Mouse (Mus musculus): ENCODE results near the gene Scn4b. TPM values are rescaled to one million over a fixed set of nuclear protein-coding genes. Genes with fewer than 3 reads are reported as not detected.

Gene Scn4b
- polyA plus RNA-seq, 1 experiment from 2014 or later = 0.27 TPM

DNA sequence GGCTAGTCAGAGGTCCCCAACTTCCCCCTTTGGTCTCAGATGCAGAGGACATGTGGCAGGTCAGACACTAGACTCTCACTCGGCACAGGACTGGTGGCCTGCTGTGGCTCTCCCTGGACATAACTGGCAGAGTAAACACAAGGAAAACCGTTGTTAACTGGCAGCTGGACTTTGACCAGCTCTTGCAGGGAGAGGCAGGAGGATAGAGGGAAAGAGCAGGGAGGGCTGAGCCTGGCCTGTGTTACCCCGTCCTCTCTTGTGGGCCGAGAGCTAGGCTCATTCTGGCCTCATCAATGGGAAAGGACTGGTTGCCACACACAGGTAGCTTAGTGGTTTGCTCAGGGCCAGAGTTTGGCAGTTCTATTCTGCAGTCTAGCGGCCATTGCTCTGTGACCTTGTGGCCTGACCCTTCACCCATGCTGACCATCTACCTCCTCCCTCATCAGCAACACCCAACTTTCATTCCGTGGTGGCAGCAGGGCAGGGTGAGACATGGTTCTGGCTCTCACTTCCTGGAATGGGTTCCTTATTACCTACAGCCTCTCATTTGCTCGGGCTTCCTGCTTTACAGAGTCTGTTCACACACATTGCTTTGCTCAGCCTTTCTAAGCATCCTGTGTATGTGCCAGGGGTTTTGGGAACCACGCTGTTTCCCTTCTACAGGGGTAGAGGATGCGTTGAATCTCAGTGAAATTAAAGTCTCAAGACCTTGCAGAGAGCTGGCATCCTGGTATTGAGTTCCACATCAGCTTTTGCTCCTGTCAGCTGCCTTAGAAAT, 64.0 kb downstream of the Scn4b start:
- no peak overlapping the region for H3K27ac ChIP-seq
- no peaks in the 10 kb centered on the region for H3K36me3 ChIP-seq
- H3K4me2 ChIP-seq (replicated peaks) = no peak overlapping the region
- H3K27me3 ChIP-seq (replicated peaks) = no peaks in the 10 kb centered on the region
- no peaks in the 10 kb centered on the region for H3K9me3 ChIP-seq
- H3K4me1 ChIP-seq = no peaks in the 10 kb centered on the region
- WGBS = 80% methylated on average over 9 of the region's 9 CpGs
- no peak overlapping the region for H3K4me3 ChIP-seq
- no peak overlapping the region for H3K9ac ChIP-seq
- ATAC-seq (ENCODE audit: low FRiP score, low read depth) = no peak

Other genes with a start within 250 kb of the Scn4b start
- gene Atp5l, start 217.7 kb upstream of the Scn4b start, polyA plus RNA-seq (2016; fragmentation: Nextera tagmentation; extraction: Ambion mirVana) = 602 and 611 TPM in 2 replicates
- 34.0 and 34.3 TPM in 2 replicates for gene Ube4a, start 172.8 kb upstream of the Scn4b start, polyA plus RNA-seq (2016; fragmentation: Nextera tagmentation; extraction: Ambion mirVana)
- gene Cd3g, start 158.0 kb upstream of the Scn4b start, polyA plus RNA-seq (2016; fragmentation: Nextera tagmentation; extraction: Ambion mirVana) = 0.25 TPM in 1 of 2 replicates, not detected in the other
- gene Cd3d, start 156.6 kb upstream of the Scn4b start, polyA plus RNA-seq (2016; fragmentation: Nextera tagmentation; extraction: Ambion mirVana) = not detected in 2 replicates
- gene Cd3e, start 128.8 kb upstream of the Scn4b start, polyA plus RNA-seq (2016; fragmentation: Nextera tagmentation; extraction: Ambion mirVana) = not detected in 2 replicates
- gene Mpzl2, start 98.6 kb upstream of the Scn4b start, polyA plus RNA-seq (2016; fragmentation: Nextera tagmentation; extraction: Ambion mirVana) = 1.6 and 1.8 TPM in 2 replicates
- 1.9 and 2.2 TPM in 2 replicates for gene Mpzl3, start 83.2 kb upstream of the Scn4b start, polyA plus RNA-seq (2016; fragmentation: Nextera tagmentation; extraction: Ambion mirVana)
- 0.10 and 0.49 TPM in 2 replicates for gene Jaml, start 59.2 kb upstream of the Scn4b start, polyA plus RNA-seq (2016; fragmentation: Nextera tagmentation; extraction: Ambion mirVana)
- 4.2 and 4.8 TPM in 2 replicates for gene Scn2b, start 20.6 kb upstream of the Scn4b start, polyA plus RNA-seq (2016; fragmentation: Nextera tagmentation; extraction: Ambion mirVana)
- not detected in 2 replicates for gene BC049352, start 43.6 kb downstream of the Scn4b start, polyA plus RNA-seq (2016; fragmentation: Nextera tagmentation; extraction: Ambion mirVana)
- gene Tmprss4, start 65.7 kb downstream of the Scn4b start, polyA plus RNA-seq (2016; fragmentation: Nextera tagmentation; extraction: Ambion mirVana) = 0.08 TPM in 1 of 2 replicates, not detected in the other
- gene Il10ra, start 130.8 kb downstream of the Scn4b start, polyA plus RNA-seq (2016; fragmentation: Nextera tagmentation; extraction: Ambion mirVana) = 0.72 and 1.2 TPM in 2 replicates
- 0.05 and 0.10 TPM in 2 replicates for gene Tmprss13, start 180.7 kb downstream of the Scn4b start, polyA plus RNA-seq (2016; fragmentation: Nextera tagmentation; extraction: Ambion mirVana)
- 186 and 199 TPM in 2 replicates for gene Fxyd6, start 231.8 kb downstream of the Scn4b start, polyA plus RNA-seq (2016; fragmentation: Nextera tagmentation; extraction: Ambion mirVana)

Data from neural tube, embryonic 12.5 days (tissue).